Mouse (Mus musculus): ENCODE results near the gene Dexi. TPM values are rescaled to one million over a fixed set of nuclear protein-coding genes. Genes with fewer than 3 reads are reported as not detected.

Dexi gene
- polyA plus RNA-seq (2012; rRNA removed): 84.5 and 85.3 TPM in 2 replicates

- H3K4me3 ChIP-seq (ENCODE audit: insufficient read depth, low read length): peak within 1 kb of the TSS; percentile 97
- H3K27ac ChIP-seq (ENCODE audit: insufficient read depth, low read length): peak within 1 kb of the TSS; percentile 80
- TF ChIP-seq CTCF (IDR thresholded peaks at IDR 0.05; ENCODE audit: extremely low read depth, insufficient read depth, low read length): no peak
- peak; percentile 93 for TF ChIP-seq POLR2A (IDR thresholded peaks at IDR 0.05; ENCODE audit: extremely low read depth, insufficient read depth, low read length)
- H3K4me1 ChIP-seq (ENCODE audit: control insufficient read depth, insufficient read depth, low read length): peaks cover 13% of the 10 kb centered on the region
Observed at GRCm38 (mm10) chr16:10542698-10543365, at the start of gene Dexi. Gene Dexi (minus strand): TSS chr16:10543054.

DNA sequence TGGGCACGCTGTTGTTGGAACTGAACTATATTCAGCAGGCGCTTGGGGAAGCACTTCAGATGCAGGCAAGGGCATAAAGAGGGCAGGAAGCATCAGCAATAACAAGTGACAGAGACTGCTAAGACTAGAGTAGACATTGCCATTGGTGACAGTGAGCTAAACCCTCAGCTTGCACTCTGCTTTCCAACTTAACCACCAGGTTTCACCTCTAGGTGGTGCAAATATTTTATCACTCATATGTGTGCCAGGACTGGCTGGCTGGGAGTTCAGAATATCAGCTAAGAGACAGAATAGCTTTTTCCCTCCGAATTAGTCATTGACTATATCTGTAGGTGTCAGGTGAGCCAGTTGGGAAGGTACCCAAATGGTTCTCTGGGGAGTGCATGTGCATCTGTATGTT lies 43.7 kb upstream of the Dexi start:
- peaks cover 3% of the 10 kb centered on the region for H3K4me1 ChIP-seq (ENCODE audit: control insufficient read depth, insufficient read depth, low read length)
- no peak overlapping the region for H3K27ac ChIP-seq (ENCODE audit: insufficient read depth, low read length)
- no peak for TF ChIP-seq POLR2A (IDR thresholded peaks at IDR 0.05; ENCODE audit: extremely low read depth, insufficient read depth, low read length)
- TF ChIP-seq CTCF (IDR thresholded peaks at IDR 0.05; ENCODE audit: extremely low read depth, insufficient read depth, low read length): peak; percentile 37; the same call in 1 of the 2 replicates
- H3K4me3 ChIP-seq (ENCODE audit: insufficient read depth, low read length): no peak overlapping the region

GRCm38 (mm10) chr16:10585165-10585564 lies 42.3 kb upstream of the Dexi start:
- Histone ChIP-seq H3K27ac (ENCODE audit: insufficient read depth, low read length) (no peak overlapping the region), H3K4me1 (ENCODE audit: control insufficient read depth, insufficient read depth, low read length) (peaks cover 3% of the 10 kb centered on the region), H3K4me3 (ENCODE audit: insufficient read depth, low read length) (no peak overlapping the region)
- TF ChIP-seq POLR2A (IDR thresholded peaks at IDR 0.05; ENCODE audit: extremely low read depth, insufficient read depth, low read length) (no peak), CTCF (IDR thresholded peaks at IDR 0.05; ENCODE audit: extremely low read depth, insufficient read depth, low read length) (no peak)

DNA sequence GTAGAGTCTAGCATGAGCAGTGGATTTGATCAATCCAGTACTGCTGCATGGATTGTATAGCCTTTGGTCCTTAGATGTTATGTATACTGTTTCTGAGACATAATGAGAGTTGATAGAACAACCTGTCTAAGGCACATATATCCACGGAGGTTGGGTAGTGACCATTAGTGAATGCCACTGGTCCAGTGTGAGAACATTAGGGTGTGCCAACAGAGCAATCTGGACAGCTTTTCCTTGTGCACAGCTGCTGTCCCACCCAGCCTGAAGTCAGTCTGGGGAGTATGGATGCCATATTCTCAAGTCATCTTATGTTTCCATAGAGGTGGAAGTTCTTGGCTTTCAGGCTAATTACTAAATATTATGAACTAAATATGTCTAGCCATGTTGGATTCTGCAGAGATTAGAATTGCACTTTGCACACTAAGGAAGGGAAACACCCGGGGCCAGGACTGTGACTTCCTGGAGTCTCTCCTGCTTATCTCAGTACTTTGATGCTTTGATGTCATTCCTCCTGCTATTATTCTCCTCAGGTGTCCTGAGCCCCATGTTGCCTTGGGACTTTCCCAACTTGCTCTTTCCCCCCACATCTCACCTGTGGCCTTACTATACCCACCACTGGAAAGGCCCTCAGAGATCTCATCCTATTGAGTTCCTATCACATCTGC lies 38.5 kb upstream of the Dexi start:
- TF ChIP-seq CTCF (IDR thresholded peaks at IDR 0.05; ENCODE audit: extremely low read depth, insufficient read depth, low read length) (no peak), POLR2A (IDR thresholded peaks at IDR 0.05; ENCODE audit: extremely low read depth, insufficient read depth, low read length) (no peak)
- Histone ChIP-seq H3K27ac (ENCODE audit: insufficient read depth, low read length) (no peak overlapping the region), H3K4me3 (ENCODE audit: insufficient read depth, low read length) (no peak overlapping the region), H3K4me1 (ENCODE audit: control insufficient read depth, insufficient read depth, low read length) (peaks cover under 1% of the 10 kb centered on the region)

- H3K27ac ChIP-seq (ENCODE audit: insufficient read depth, low read length): no peak overlapping the region
- no peak for TF ChIP-seq POLR2A (IDR thresholded peaks at IDR 0.05; ENCODE audit: extremely low read depth, insufficient read depth, low read length)
- no peaks in the 10 kb centered on the region for H3K4me1 ChIP-seq (ENCODE audit: control insufficient read depth, insufficient read depth, low read length)
- H3K4me3 ChIP-seq (ENCODE audit: insufficient read depth, low read length): no peak overlapping the region
Observed at GRCm38 (mm10) chr16:10578376-10578775, 35.5 kb upstream of the Dexi start.

GRCm38 (mm10) chr16:10577548-10577947 lies 34.7 kb upstream of the Dexi start:
- Histone ChIP-seq H3K27ac (ENCODE audit: insufficient read depth, low read length) (no peak overlapping the region), H3K4me3 (ENCODE audit: insufficient read depth, low read length) (no peak overlapping the region), H3K4me1 (ENCODE audit: control insufficient read depth, insufficient read depth, low read length) (no peaks in the 10 kb centered on the region)
- no peak for TF ChIP-seq CTCF (IDR thresholded peaks at IDR 0.05; ENCODE audit: extremely low read depth, insufficient read depth, low read length)
- TF ChIP-seq POLR2A (IDR thresholded peaks at IDR 0.05; ENCODE audit: extremely low read depth, insufficient read depth, low read length): no peak

DNA sequence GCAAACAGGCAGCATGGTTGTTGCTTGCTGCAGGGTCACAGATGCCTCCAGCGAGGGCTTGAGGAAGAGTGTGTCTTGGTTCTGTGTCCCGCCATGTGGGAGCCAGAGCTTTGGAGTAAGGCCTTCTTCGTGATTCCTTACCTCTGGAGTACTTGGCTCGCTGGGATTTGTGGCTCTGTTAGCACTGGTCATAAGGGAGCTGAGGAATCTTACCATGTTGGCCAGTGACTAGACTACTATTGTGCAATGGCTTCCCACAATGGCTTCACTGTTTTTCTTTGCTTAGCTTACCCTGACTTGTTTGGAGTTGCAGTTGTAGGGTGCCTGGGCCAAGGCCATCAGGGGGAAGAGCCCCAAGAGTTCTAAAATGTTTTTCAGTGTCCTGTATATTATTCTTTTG lies 33.1 kb upstream of the Dexi start:
- Histone ChIP-seq H3K4me3 (ENCODE audit: insufficient read depth, low read length) (no peak overlapping the region), H3K27ac (ENCODE audit: insufficient read depth, low read length) (no peak overlapping the region), H3K4me1 (ENCODE audit: control insufficient read depth, insufficient read depth, low read length) (no peaks in the 10 kb centered on the region)
- TF ChIP-seq CTCF (IDR thresholded peaks at IDR 0.05; ENCODE audit: extremely low read depth, insufficient read depth, low read length) (no peak), POLR2A (IDR thresholded peaks at IDR 0.05; ENCODE audit: extremely low read depth, insufficient read depth, low read length) (no peak)

DNA sequence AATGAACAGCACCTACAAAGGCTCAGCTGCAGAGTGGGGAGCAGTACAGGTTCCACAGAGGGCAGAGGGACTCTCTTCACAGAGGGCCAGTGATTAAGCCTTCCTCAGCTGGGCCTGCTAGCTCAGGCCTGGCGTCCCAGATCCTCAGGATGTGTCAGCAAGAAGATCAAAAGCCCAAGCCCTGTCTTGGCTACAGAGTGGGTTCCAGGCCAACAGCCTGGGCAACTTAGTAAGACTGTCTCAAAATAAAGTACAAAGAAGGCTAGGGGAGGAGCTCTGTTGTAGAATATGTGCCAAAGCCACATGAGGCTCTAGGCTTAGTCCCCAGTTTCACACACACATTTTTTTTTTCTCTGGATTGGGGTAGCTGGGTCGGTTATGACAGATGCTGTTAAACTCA lies 32.1 kb upstream of the Dexi start:
- no peaks in the 10 kb centered on the region for H3K4me1 ChIP-seq (ENCODE audit: control insufficient read depth, insufficient read depth, low read length)
- no peak overlapping the region for H3K27ac ChIP-seq (ENCODE audit: insufficient read depth, low read length)
- no peak for TF ChIP-seq CTCF (IDR thresholded peaks at IDR 0.05; ENCODE audit: extremely low read depth, insufficient read depth, low read length)
- TF ChIP-seq POLR2A (IDR thresholded peaks at IDR 0.05; ENCODE audit: extremely low read depth, insufficient read depth, low read length): no peak
- H3K4me3 ChIP-seq (ENCODE audit: insufficient read depth, low read length): no peak overlapping the region

GRCm38 (mm10) chr16:10571820-10572219 lies 29.0 kb upstream of the Dexi start:
- Histone ChIP-seq H3K4me3 (ENCODE audit: insufficient read depth, low read length) (no peak overlapping the region), H3K27ac (ENCODE audit: insufficient read depth, low read length) (no peak overlapping the region), H3K4me1 (ENCODE audit: control insufficient read depth, insufficient read depth, low read length) (no peaks in the 10 kb centered on the region)
- peak; percentile 57 for TF ChIP-seq CTCF (IDR thresholded peaks at IDR 0.05; ENCODE audit: extremely low read depth, insufficient read depth, low read length)
- no peak for TF ChIP-seq POLR2A (IDR thresholded peaks at IDR 0.05; ENCODE audit: extremely low read depth, insufficient read depth, low read length)

GRCm38 (mm10) chr16:10570708-10571107 lies 27.9 kb upstream of the Dexi start:
- Histone ChIP-seq H3K4me1 (ENCODE audit: control insufficient read depth, insufficient read depth, low read length) (peaks cover 4% of the 10 kb centered on the region; the same call in 1 of the 2 replicates), H3K27ac (ENCODE audit: insufficient read depth, low read length) (no peak overlapping the region), H3K4me3 (ENCODE audit: insufficient read depth, low read length) (no peak overlapping the region)
- no peak for TF ChIP-seq POLR2A (IDR thresholded peaks at IDR 0.05; ENCODE audit: extremely low read depth, insufficient read depth, low read length)
- no peak for TF ChIP-seq CTCF (IDR thresholded peaks at IDR 0.05; ENCODE audit: extremely low read depth, insufficient read depth, low read length)

Data from cortical plate, adult 2 months (tissue).